Mouse (Mus musculus) intestine, embryonic 14.5 days (tissue): Measurements from ENCODE around the gene Hist1h4d. TPM values are rescaled to one million over a fixed set of nuclear protein-coding genes. Genes with fewer than 3 reads are reported as not detected.

ENCODE experiments used
- microRNA-seq: library from miRNA; unstranded; fragments of <30 nt; microRNA quantifications from one replicate; pipeline ENCODE4, GENCODE M21; 2016
- polyA plus RNA-seq: library from polyadenylated mRNA; unstranded; fragments of >200 nt; fragmentation: Nextera tagmentation; extraction: Ambion mirVana; gene quantifications from 2 replicates; pipeline ENCODE4 v1.2.1, GENCODE M21; 2014

Hist1h4d gene
- polyA plus RNA-seq, 1 experiment from 2014 or later: 111 TPM

Small RNA genes within 50 kb of the gene (microRNA-seq; reads per million reads assigned to microRNA genes)
- gene Gm44297: not detected
- not detected for gene Gm44359
- not detected for gene Gm44394

Other genes with a start within 250 kb of the Hist1h4d start
- 39.5 and 49.8 TPM in 2 replicates for gene Zfp322a, start 212.4 kb upstream of the Hist1h4d start, polyA plus RNA-seq
- gene Abt1, start 157.7 kb upstream of the Hist1h4d start, polyA plus RNA-seq: 11.9 and 13.8 TPM in 2 replicates
- 0.05 and 0.11 TPM in 2 replicates for gene Btn1a1, start 115.7 kb upstream of the Hist1h4d start, polyA plus RNA-seq
- 0.14 and 0.52 TPM in 2 replicates for gene Btn2a2, start 92.7 kb upstream of the Hist1h4d start, polyA plus RNA-seq
- 6.5 and 6.9 TPM in 2 replicates for gene Hist1h4h, start 50.5 kb upstream of the Hist1h4d start, polyA plus RNA-seq
- gene Hist1h2af, start 47.7 kb upstream of the Hist1h4d start, polyA plus RNA-seq: 12.1 and 15.7 TPM in 2 replicates
- gene Hist1h3g, start 46.2 kb upstream of the Hist1h4d start, polyA plus RNA-seq: 6.1 and 8.1 TPM in 2 replicates
- gene Hist1h2bh, start 38.2 kb upstream of the Hist1h4d start, polyA plus RNA-seq: 0.47 and 1.1 TPM in 2 replicates
- 1.1 and 1.2 TPM in 2 replicates for gene Hist1h3f, start 37.5 kb upstream of the Hist1h4d start, polyA plus RNA-seq
- gene Hist1h4f, start 29.9 kb upstream of the Hist1h4d start, polyA plus RNA-seq: 1.3 and 1.4 TPM in 2 replicates
- 0.64 and 0.90 TPM in 2 replicates for gene Hist1h1d, start 28.3 kb upstream of the Hist1h4d start, polyA plus RNA-seq
- 9.3 and 9.7 TPM in 2 replicates for gene Hist1h3e, start 19.2 kb upstream of the Hist1h4d start, polyA plus RNA-seq
- gene Hist1h2ae, start 10.4 kb upstream of the Hist1h4d start, polyA plus RNA-seq: 106 and 114 TPM in 2 replicates
- 6.1 and 7.6 TPM in 2 replicates for gene Hist1h2bg, start 10.2 kb upstream of the Hist1h4d start, polyA plus RNA-seq
- 7.0 and 7.1 TPM in 2 replicates for gene Hist1h2bf, start 7.4 kb upstream of the Hist1h4d start, polyA plus RNA-seq
- gene Hist1h2ad, start 7.2 kb upstream of the Hist1h4d start, polyA plus RNA-seq: 2.2 and 4.2 TPM in 2 replicates
- 9.6 and 12.5 TPM in 2 replicates for gene Hist1h3d, start 5.8 kb upstream of the Hist1h4d start, polyA plus RNA-seq
- gene Hist1h2be, start 39.5 kb downstream of the Hist1h4d start, polyA plus RNA-seq: 1.5 and 1.9 TPM in 2 replicates
- gene Hist1h1e, start 41.0 kb downstream of the Hist1h4d start, polyA plus RNA-seq: 16.6 and 19.2 TPM in 2 replicates
- 1.4 and 1.6 TPM in 2 replicates for gene Hist1h2ac, start 102.3 kb downstream of the Hist1h4d start, polyA plus RNA-seq
- 46.3 and 57.5 TPM in 2 replicates for gene Hist1h2bc, start 102.6 kb downstream of the Hist1h4d start, polyA plus RNA-seq
- 0.27 TPM in 1 of 2 replicates, not detected in the other for gene Hist1h1t, start 114.2 kb downstream of the Hist1h4d start, polyA plus RNA-seq
- gene Hist1h4c, start 116.9 kb downstream of the Hist1h4d start, polyA plus RNA-seq: 6.7 and 10.4 TPM in 2 replicates
- gene Hfe, start 129.3 kb downstream of the Hist1h4d start, polyA plus RNA-seq: 7.2 and 7.8 TPM in 2 replicates
- gene Hist1h1c, start 157.2 kb downstream of the Hist1h4d start, polyA plus RNA-seq: 24.4 and 30.8 TPM in 2 replicates
- 6.9 and 7.9 TPM in 2 replicates for gene Hist1h3c, start 164.0 kb downstream of the Hist1h4d start, polyA plus RNA-seq
- 2.5 and 5.0 TPM in 2 replicates for gene Hist1h2bb, start 165.1 kb downstream of the Hist1h4d start, polyA plus RNA-seq
- gene Hist1h2ab, start 169.5 kb downstream of the Hist1h4d start, polyA plus RNA-seq: 49.6 and 49.8 TPM in 2 replicates
- 13.9 and 15.5 TPM in 2 replicates for gene Hist1h3b, start 170.7 kb downstream of the Hist1h4d start, polyA plus RNA-seq
- 3.9 and 6.4 TPM in 2 replicates for gene Hist1h4b, start 175.4 kb downstream of the Hist1h4d start, polyA plus RNA-seq
- 0.65 and 1.3 TPM in 2 replicates for gene Hist1h4a, start 179.6 kb downstream of the Hist1h4d start, polyA plus RNA-seq
- 8.4 and 10.0 TPM in 2 replicates for gene Hist1h3a, start 180.8 kb downstream of the Hist1h4d start, polyA plus RNA-seq
- gene Hist1h1a, start 182.1 kb downstream of the Hist1h4d start, polyA plus RNA-seq: 3.1 and 4.2 TPM in 2 replicates
- gene Trim38, start 188.3 kb downstream of the Hist1h4d start, polyA plus RNA-seq: 0.12 TPM in 1 of 2 replicates, not detected in the other
- gene Slc17a2, start 225.4 kb downstream of the Hist1h4d start, polyA plus RNA-seq: 0.05 TPM in 1 of 2 replicates, not detected in the other